Mouse (Mus musculus) embryonic fibroblast, embryonic 13.5 days (primary cell): ENCODE measurements around the gene Gm10696. TPM values are rescaled to one million over a fixed set of nuclear protein-coding genes. Genes with fewer than 3 reads are reported as not detected.
"Not testable (repeated sequence)": the region's sequence is repeated elsewhere in the genome, so short reads cannot be mapped to it uniquely, and the experiment has no call there.

Source experiments
- H3K27ac ChIP-seq: 2 replicates; pipeline ENCODE4 v1.5.1; 2012; ENCODE audit warnings: low read length, control low read depth, inconsistent platforms; ENCODE audit not compliant: insufficient read depth
- H3K4me1 ChIP-seq: 2 replicates; pipeline ENCODE4 v1.6.1; 2011; ENCODE audit warnings: low read length; ENCODE audit not compliant: control insufficient read depth, insufficient read depth
- H3K4me3 ChIP-seq: 2 replicates; pipeline ENCODE4 v1.5.1; 2011; ENCODE audit warnings: mild to moderate bottlenecking, control low read depth, low read length; ENCODE audit not compliant: insufficient read depth
- polyA plus RNA-seq: library from polyadenylated mRNA; stranded (reverse); fragments of >200 nt; gene quantifications from 2 replicates; pipeline ENCODE4 v1.2.4, GENCODE M21; 2011; ENCODE audit warnings: low read depth; ENCODE audit not compliant: missing spikeins, insufficient read length

The Gm10696 gene
- polyA plus RNA-seq: not detected in 2 replicates

DNA sequence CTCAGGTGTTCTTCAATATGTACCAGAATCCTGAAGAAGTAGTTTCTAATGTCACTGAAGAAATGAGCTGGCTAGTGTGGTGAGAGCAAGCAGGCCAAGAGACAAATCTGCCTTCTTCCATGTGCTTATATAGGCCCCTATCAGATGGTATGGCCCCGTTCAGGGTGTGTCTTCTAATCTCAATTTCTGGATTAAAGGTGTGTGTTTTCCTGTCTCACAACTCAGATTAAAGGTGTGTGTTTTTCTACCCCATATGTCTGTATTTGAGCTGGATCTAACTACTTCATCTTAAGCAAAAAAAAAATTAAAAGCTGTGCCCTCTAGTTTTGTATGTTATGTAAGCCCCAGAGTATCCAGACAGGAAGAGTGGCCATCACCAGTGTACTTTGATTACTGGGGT lies at the start of gene Gm10696:
TSS of gene Gm10696 (minus strand) at position 101 of the 400 bp plus-strand sequence.
- not testable (repeated sequence) for H3K4me1 ChIP-seq, H3K4me3 ChIP-seq, H3K27ac ChIP-seq

DNA sequence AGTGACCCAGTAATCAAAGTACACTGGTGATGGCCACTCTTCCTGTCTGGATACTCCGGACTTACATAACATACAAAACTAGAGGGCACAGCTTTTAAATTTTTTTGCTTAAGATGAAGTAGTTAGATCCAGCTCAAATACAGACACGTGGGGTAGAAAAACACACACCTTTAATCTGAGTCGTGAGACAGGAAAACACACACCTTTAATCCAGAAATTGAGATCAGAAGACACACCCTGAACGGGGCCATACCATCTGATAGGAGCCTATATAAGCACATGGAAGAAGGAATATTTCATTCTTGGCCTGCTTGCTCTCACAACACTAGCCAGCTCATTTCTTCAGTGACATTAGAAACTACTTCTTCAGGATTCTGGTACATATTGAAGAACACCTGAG lies 18.4 kb upstream of the Gm10696 start, which contains the start of gene Gm5286:
TSS of gene Gm5286 (plus strand) at position 301 of the 400 bp plus-strand sequence.
- H3K4me1 ChIP-seq, H3K4me3 ChIP-seq: not testable (repeated sequence)

DNA sequence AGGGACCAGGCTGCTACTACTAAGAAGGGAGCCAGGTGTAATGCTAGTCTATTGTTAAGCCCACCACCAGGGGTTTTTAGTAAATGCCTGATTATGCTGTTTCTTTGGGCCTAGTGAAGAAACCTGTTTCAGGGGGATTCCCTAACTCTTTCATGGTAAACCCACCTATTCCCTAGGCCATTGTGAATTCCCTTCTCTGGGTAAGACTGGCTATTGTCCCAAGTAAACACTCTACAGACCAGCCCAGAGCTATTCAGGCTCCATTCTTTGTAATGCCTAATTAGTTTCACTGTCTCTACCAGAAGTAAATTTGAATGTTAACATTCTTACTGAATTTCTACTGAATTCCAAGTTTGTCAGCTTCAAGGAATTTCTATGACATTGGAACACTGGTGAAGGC lies 10.6 kb downstream of the Gm10696 start:
- H3K27ac ChIP-seq, H3K4me3 ChIP-seq, H3K4me1 ChIP-seq: not testable (repeated sequence)

More for the DNA sequence above, 18.4 kb upstream of the Gm10696 start, which contains the start of gene Gm5286:
- H3K27ac ChIP-seq: not testable (repeated sequence)

Other genes with a start within 250 kb of the Gm10696 start
- gene Gm9117, start 234.7 kb downstream of the Gm10696 start, polyA plus RNA-seq: not detected in 2 replicates
- not detected in 2 replicates for gene Tdpoz5, start 216.9 kb downstream of the Gm10696 start, polyA plus RNA-seq
- gene Gm9125, start 123.3 kb downstream of the Gm10696 start, polyA plus RNA-seq: not detected in 2 replicates
- gene Gm10697, start 105.5 kb downstream of the Gm10696 start, polyA plus RNA-seq: not detected in 2 replicates
- gene Gm5286, start 18.5 kb upstream of the Gm10696 start, polyA plus RNA-seq: not detected in 2 replicates
- not detected in 2 replicates for gene Gm4778, start 85.8 kb upstream of the Gm10696 start, polyA plus RNA-seq
- gene Them4, start 131.9 kb upstream of the Gm10696 start, polyA plus RNA-seq: 9.6 and 10.6 TPM in 2 replicates
- gene Them5, start 163.9 kb upstream of the Gm10696 start, polyA plus RNA-seq: not detected in 2 replicates
- gene C2cd4d, start 184.2 kb upstream of the Gm10696 start, polyA plus RNA-seq: not detected in 2 replicates
- gene Rorc, start 194.6 kb upstream of the Gm10696 start, polyA plus RNA-seq: not detected in 2 replicates
- gene Lingo4, start 220.3 kb upstream of the Gm10696 start, polyA plus RNA-seq: 0.18 TPM in 1 of 2 replicates, not detected in the other
- 9.0 and 14.1 TPM in 2 replicates for gene Tdrkh, start 235.1 kb upstream of the Gm10696 start, polyA plus RNA-seq